13 mouse cellular contexts compared by ENCODE assay signal in the genomic region with DNA sequence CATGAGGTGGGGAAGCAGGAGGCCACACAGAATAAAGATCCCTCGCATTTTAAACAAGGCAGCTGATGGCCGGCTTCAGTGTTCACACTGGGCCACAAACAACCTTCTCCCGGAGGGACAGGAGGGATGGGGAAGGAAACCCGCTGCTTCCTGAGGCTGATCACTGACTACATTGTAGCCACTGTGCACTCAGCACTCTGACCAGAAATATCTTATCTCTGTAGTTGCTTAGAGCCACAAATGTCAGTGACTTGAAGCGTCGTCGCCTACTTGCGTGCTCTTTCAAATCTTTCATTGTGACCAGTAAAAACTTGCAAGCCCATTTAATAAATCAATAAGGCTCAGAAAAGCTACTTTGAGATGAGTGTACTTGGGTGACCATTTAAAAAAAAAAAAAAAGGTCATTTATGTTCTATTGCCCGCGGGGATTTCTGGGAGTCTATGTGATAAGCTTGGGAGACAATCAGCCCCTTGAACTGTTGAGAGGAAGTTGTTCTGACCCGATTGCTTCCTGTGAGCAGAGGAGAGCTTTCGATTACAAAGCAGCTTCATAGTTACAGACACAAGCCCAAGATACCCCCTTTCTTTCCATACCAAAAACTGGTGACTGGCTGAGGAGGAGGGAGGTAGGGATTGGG. TPM values are rescaled to one million over a fixed set of nuclear protein-coding genes. Genes with fewer than 3 reads are reported as not detected.
DNase-seq lines count a peak whose midpoint lies in the region; ATAC-seq and TF ChIP-seq lines count a peak whose summit lies in the region.
"Had no signal": no experiment of that assay in that cellular context is flagged by ENCODE, and none has a peak within 500 bp of the region (broad histone marks: within the 10 kb centered on the region; RNA-seq: fewer than 3 reads in every experiment).

No protein-coding gene starts in this region.

- no peak overlapping the region for H3K4me3 ChIP-seq in heart, embryonic 14.5 days (ENCODE audit: control insufficient read depth in 1 of 2, insufficient read depth in 1 of 2, low read depth in 1 of 2, low read length in 2 of 2)
- no peak overlapping the region for H3K4me3 ChIP-seq in lung, embryonic 14.5 days (ENCODE audit: low read depth, low read length)
- no peak overlapping the region for H3K4me3 ChIP-seq in CH12.LX (replicated peaks in 1 of 3; ENCODE audit: low read depth in 2 of 3, low read length in 2 of 3, poor library complexity in 1 of 3)
- H3K4me3 ChIP-seq: erythroblast, embryonic 14.5 days had no signal

- no peak for TF ChIP-seq RAD21 in CH12.LX (IDR thresholded peaks at IDR 0.05; ENCODE audit: low read depth, low read length)

- H3K4me1 ChIP-seq in heart, embryonic 14.5 days (ENCODE audit: control insufficient read depth in 2 of 2, insufficient read depth in 2 of 2, low read length in 2 of 2) = peaks cover 11 to 12% of the 10 kb centered on the region in 2 experiments
- H3K4me1 ChIP-seq in lung, embryonic 14.5 days (ENCODE audit: insufficient read depth) = no peaks in the 10 kb centered on the region
- no peaks in the 10 kb centered on the region for H3K4me1 ChIP-seq in CH12.LX (ENCODE audit: control insufficient read depth in 1 of 2, insufficient read depth in 2 of 2)

- dilution Hi-C loops in CH12.LX (cut with MboI; ENCODE audit: extremely low pct_ligation_motif_present, extremely low pct_unique_long_range_greater_than_20kb, low sequenced_read_pairs) = no loop called here

- no peak overlapping the region for H3K9ac ChIP-seq in heart, embryonic 14.5 days (ENCODE audit: low read length)
- H3K9ac ChIP-seq in lung, embryonic 14.5 days = no peak overlapping the region
- H3K9ac ChIP-seq in CH12.LX (ENCODE audit: insufficient read depth, low read depth) = no peak overlapping the region

- intact Hi-C loops in left cerebral cortex, postnatal 4 days (cut with DNase I) = no loop called here

- H3K9me3 ChIP-seq in heart, embryonic 14.5 days (ENCODE audit: control insufficient read depth, low read length) = no peaks in the 10 kb centered on the region
- H3K9me3 ChIP-seq in lung, embryonic 14.5 days (ENCODE audit: low read depth, low read length) = no peaks in the 10 kb centered on the region
- no peaks in the 10 kb centered on the region for H3K9me3 ChIP-seq in CH12.LX (replicated peaks; ENCODE audit: low read length)

- no peak for TF ChIP-seq POLR2A in CH12.LX (IDR thresholded peaks at IDR 0.05; ENCODE audit: low read depth, low read length)

- no peak for TF ChIP-seq CTCF in lung, embryonic 14.5 days (IDR thresholded peaks at IDR 0.05; ENCODE audit: low read depth)
- no peak for TF ChIP-seq CTCF in CH12.LX (conservative IDR thresholded peaks at IDR 0.05 in 1 of 2, IDR thresholded peaks at IDR 0.05 in 1 of 2; ENCODE audit: low read depth in 2 of 2, low read length in 2 of 2)

- H3K4me2 ChIP-seq in heart, embryonic 14.5 days (ENCODE audit: low read length) = peak overlapping the region; percentile 45
- H3K4me2 ChIP-seq in lung, embryonic 14.5 days = no peak overlapping the region
- 0 out of 2 replicates have a peak overlapping the region, but pooled peaks have one; percentile 14 for H3K4me2 ChIP-seq in CH12.LX (ENCODE audit: insufficient read depth, low read depth, poor library complexity, severe bottlenecking)

- no peak for DNase-seq in heart, adult 8-10 months (ENCODE audit: low spot score)
- DNase-seq in lung, embryonic 14.5 days = no peak
- no peak for DNase-seq in lung, adult 18-20 months
- no peak for DNase-seq in CH12.LX (ENCODE audit: extremely low read depth)
- peak; percentile 73 for DNase-seq in induced T-regulatory cell, adult 2 months (ENCODE audit: low read depth)
- no peak for DNase-seq in left cerebral cortex, adult 9 months (ENCODE audit: low spot score in 2 of 2)
- no peak for DNase-seq in left cerebral cortex, postnatal 4 days
- DNase-seq: cerebellum, adult 8-10 months; lung, adult 2 months; retina, postnatal 1 day had no signal

- peaks cover 8% of the 10 kb centered on the region; the same call in 1 of the 2 replicates for H3K27me3 ChIP-seq in heart, embryonic 14.5 days (ENCODE audit: control insufficient read depth, insufficient read depth, low read length)
- no peaks in the 10 kb centered on the region for H3K27me3 ChIP-seq in lung, embryonic 14.5 days (ENCODE audit: insufficient read depth, low read length)
- no peaks in the 10 kb centered on the region for H3K27me3 ChIP-seq in CH12.LX (replicated peaks)

- no peaks in the 10 kb centered on the region for H3K36me3 ChIP-seq in heart, embryonic 14.5 days (ENCODE audit: control insufficient read depth, insufficient read depth, low read length)
- H3K36me3 ChIP-seq in lung, embryonic 14.5 days (ENCODE audit: insufficient read depth) = no peaks in the 10 kb centered on the region
- H3K36me3 ChIP-seq in CH12.LX (replicated peaks in 1 of 2; ENCODE audit: control insufficient read depth in 1 of 2, insufficient read depth in 1 of 2, low read length in 1 of 2) = no peaks in the 10 kb centered on the region

- in situ Hi-C loops in CH12.LX (cut with MboI; ENCODE audit: low pct_ligation_motif_present, low pct_unique_long_range_greater_than_20kb, low sequenced_read_pairs) = loop anchor here (10.0 kb wide), 1 partner anchor 57 kb away; no protein-coding TSS in a partner anchor

- 7% methylated on average over 12 of the region's 12 CpGs for WGBS in heart, embryonic 14.5 days
- WGBS in lung, embryonic 14.5 days = 37% methylated on average over 12 of the region's 12 CpGs

- TF ChIP-seq EP300 in CH12.LX (IDR thresholded peaks at IDR 0.05; ENCODE audit: low read length) = no peak

- no peaks in the 10 kb centered on the region for H3K79me2 ChIP-seq in CH12.LX (replicated peaks; ENCODE audit: control insufficient read depth, extremely low read depth, insufficient read depth, poor library complexity, severe bottlenecking)

- ATAC-seq in heart, embryonic 14.5 days (ENCODE audit: insufficient number of reproducible peaks, insufficient read depth, low FRiP score, low read depth) = no peak
- no peak for ATAC-seq in lung, embryonic 14.5 days (ENCODE audit: insufficient read depth)
- ATAC-seq: intestine, embryonic 16.5 days had no signal

- peak overlapping the region; percentile 61 to 85 for H3K27ac ChIP-seq in heart, embryonic 14.5 days (replicated peaks in 1 of 2; ENCODE audit: control insufficient read depth in 1 of 2, insufficient read depth in 1 of 2, low read depth in 2 of 2, low read length in 2 of 2)
- H3K27ac ChIP-seq in lung, embryonic 14.5 days (ENCODE audit: low read depth) = peak overlapping the region; percentile 33; the same call in 1 of the 2 replicates
- no peak overlapping the region for H3K27ac ChIP-seq in CH12.LX (ENCODE audit: insufficient read depth, low read depth)

TF ChIP-seq in CH12.LX, 34 proteins besides CTCF, POLR2A, EP300 and RAD21:
- TF ChIP-seq ETS1 (conservative IDR thresholded peaks at IDR 0.05; ENCODE audit: low read depth, low read length) = no peak
- TF ChIP-seq ZMIZ1 (IDR thresholded peaks at IDR 0.05; ENCODE audit: low read depth, low read length) = no peak
- TF ChIP-seq HCFC1 (IDR thresholded peaks at IDR 0.05; ENCODE audit: low read depth, low read length) = no peak
TF ChIP-seq in CH12.LX: peak in this region for 0.

RNA-seq across cellular contexts. Expression of a gene that starts 47.4 kb away (rescaled TPM):
- polyA plus RNA-seq in heart, embryonic 14.5 days (2014; fragmentation: Nextera tagmentation; extraction: Ambion mirVana) = 8.5 and 9.3 TPM in 2 replicates
- total RNA-seq in heart, adult 8-10 months (2022) = 1 to 10 TPM; 4.8 to 6.8 (median 5.6) TPM
- polyA plus RNA-seq in lung, embryonic 14.5 days (2014; fragmentation: Nextera tagmentation; extraction: Ambion mirVana) = 15.7 and 16.2 TPM in 2 replicates
- 0.04 TPM in 2 replicates for total RNA-seq in CH12.LX (2012; rRNA removed)
- total RNA-seq in CH12.LX (2014; rRNA removed) = not detected in 2 replicates
- not detected in 2 replicates for polyA plus RNA-seq in CH12.LX (2012; ENCODE audit: insufficient read length, low read depth)
- total RNA-seq in left cerebral cortex, postnatal 4 days (2021) = 1 to 10 TPM; 8.8 to 8.9 TPM

Comparison
In these comparisons a context has a peak if more than half of its experiments do, and no peak if none do; other contexts are left out.
1. RNA of a gene that starts 47.4 kb away (total RNA-seq): 8.8 to 8.9 TPM in left cerebral cortex, postnatal 4 days and 4.8 to 6.8 TPM in heart, adult 8-10 months; 0.04 TPM in CH12.LX; every median in the first group is over 4 times any median in the second.